Mouse (Mus musculus): ENCODE measurements around the gene Cd300ld3.
"Not testable (repeated sequence)": the region's sequence is repeated elsewhere in the genome, so short reads cannot be mapped to it uniquely, and the experiment has no call there.

Gene Cd300ld3

GRCm38 (mm10) chr11:115054537-115054936 is 6.3 kb upstream of the Cd300ld3 start:
- no peak for DNase-seq (ENCODE audit: low spot score in 2 of 2)

DNA sequence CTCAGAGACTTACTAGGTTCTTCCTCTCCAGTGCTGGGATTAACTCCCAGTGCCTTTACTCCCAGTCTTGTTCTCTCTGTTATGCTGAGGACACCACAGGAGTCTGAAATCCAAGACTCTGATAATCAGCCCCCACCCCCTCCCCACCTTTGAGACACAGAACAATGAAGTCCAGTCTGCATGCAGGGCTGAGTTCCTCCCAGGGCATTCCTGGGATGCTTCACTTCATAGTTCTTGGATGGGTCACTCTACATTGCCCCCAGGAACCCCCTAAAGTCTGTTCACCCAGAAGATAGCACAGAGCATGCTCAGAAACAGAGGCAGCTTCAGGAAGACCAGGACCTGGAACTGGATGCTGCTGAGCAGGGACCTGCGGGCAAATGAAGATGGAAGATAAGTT is 4.8 kb upstream of the Cd300ld3 start:
- DNase-seq (ENCODE audit: low spot score in 2 of 2) = no peak

DNA sequence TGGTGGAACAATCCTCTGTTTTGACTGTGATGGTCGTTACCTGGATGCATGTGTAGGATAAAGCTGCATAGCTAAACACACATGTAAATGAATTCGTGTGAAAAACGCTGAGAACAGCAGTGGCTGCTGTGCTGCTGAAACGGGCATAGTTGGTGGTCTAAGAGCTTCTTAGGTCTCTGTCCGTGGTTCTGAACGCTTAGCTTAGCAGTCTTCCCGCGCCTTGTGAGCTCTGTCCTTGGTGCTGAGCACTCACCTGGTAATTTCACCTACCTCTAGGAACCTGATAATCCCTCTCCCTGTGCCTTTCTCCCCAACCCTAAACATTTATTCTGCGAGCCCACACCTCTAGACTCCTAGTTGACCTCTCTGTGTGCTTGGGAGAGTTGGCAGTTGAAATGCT is 4.0 kb upstream of the Cd300ld3 start:
- no peak for DNase-seq (ENCODE audit: low spot score in 2 of 2)

DNA sequence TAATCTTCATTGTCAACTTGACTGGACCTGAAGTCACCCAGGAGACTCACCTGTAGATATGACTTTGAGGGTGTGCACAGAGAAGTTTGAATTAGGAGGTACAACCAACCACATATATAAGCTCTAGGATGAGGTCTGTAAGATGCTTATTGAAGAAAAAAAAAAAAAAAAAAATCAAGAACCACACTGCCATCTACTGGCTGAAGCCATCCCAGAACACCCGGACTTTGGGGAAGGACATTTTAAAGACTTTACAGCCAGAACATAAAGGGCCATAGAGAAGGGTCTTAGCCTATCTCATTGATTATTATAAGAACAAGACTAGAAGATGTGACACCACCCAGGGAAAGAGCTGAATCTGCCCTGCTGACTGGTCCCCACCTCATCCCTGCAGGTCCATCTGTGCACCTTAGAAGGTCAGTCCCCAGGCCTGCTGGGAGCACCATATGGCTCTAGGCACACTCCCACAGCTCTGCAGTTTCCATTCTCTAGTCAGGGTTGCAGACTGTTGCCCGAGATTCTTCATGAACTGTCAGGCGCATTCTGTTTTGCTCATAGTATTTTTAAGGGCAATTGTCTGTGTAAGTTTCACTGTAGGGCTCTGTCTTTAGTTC is 1.2 kb upstream of the Cd300ld3 start:
- peak in 1 of 2 experiments; percentile 20 for DNase-seq (ENCODE audit: low spot score in 2 of 2)

DNA sequence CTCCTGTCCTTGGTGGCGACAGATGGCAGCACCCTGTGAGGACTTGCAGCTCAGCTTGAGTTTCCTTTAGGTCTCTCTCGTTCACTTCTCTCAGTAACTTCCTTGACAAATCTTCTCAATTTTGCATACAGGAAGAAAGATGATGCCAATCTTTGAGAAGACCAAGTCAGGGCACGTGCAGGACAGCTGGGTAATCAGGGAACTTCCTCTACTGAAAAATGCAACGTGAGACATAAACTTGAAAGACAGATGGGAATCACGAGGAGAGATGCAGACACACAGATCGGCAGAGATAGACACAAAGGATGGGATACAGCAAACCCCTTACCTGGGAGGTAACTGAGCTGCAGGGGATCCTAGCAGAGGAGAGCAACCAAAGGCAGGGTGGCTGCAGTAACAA is 10.5 kb downstream of the Cd300ld3 start, which contains the start of gene Cd300ld5:
TSS of gene Cd300ld5 (minus strand) at position 101 of the 400 bp plus-strand sequence.
- not testable (repeated sequence) for DNase-seq (ENCODE audit: low spot score in 2 of 2)

DNA sequence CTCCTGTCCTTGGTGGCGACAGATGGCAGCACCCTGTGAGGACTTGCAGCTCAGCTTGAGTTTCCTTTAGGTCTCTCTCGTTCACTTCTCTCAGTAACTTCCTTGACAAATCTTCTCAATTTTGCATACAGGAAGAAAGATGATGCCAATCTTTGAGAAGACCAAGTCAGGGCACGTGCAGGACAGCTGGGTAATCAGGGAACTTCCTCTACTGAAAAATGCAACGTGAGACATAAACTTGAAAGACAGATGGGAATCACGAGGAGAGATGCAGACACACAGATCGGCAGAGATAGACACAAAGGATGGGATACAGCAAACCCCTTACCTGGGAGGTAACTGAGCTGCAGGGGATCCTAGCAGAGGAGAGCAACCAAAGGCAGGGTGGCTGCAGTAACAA is 21.3 kb downstream of the Cd300ld3 start, which contains the start of gene Cd300ld4:
TSS of gene Cd300ld4 (minus strand) at position 101 of the 400 bp plus-strand sequence.
- not testable (repeated sequence) for DNase-seq (ENCODE audit: low spot score in 2 of 2)

- not testable (repeated sequence) for DNase-seq (ENCODE audit: low spot score in 2 of 2)
Observed at GRCm38 (mm10) chr11:115016093-115016492, 32.1 kb downstream of the Cd300ld3 start, which contains the start of gene Cd300ld2. TSS of gene Cd300ld2 (minus strand) at chr11:115016193.

DNA sequence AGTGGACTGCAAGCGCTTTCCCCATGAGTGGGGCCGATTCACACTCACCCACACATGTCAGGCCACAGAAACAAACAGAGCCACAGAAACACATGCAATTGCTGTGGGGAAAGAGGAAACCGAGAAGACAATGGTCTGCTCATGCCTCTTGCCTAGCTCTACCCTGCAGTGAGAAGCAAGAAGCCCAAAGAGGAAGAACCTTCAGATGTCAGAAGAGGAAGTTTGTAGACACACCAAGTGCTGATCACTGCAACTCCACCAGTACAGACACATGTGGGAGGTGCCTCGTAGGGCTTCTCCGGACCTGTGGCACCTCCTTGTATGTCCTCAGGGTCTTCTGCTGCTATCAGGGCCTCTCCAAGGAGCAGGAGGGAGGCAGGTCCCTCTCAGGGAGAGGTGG is 44.1 kb downstream of the Cd300ld3 start:
- DNase-seq (ENCODE audit: low spot score in 2 of 2) = no peak

- no peak for DNase-seq (ENCODE audit: low spot score in 2 of 2)
Observed at GRCm38 (mm10) chr11:115001474-115002040, 46.7 kb downstream of the Cd300ld3 start, which contains the start of gene Cd300c2. TSS of gene Cd300c2 (minus strand) at chr11:115001880.

Data from frontal cortex, postnatal 36 days (tissue).